Mouse (Mus musculus): ENCODE measurements at regions not wholly inside any gene's neighbourhood (a gene's known extent, or its start where the extent isn't known, plus 50 kb on each side); places are given as distances from the start of the nearest gene placed in this dataset.

DNA sequence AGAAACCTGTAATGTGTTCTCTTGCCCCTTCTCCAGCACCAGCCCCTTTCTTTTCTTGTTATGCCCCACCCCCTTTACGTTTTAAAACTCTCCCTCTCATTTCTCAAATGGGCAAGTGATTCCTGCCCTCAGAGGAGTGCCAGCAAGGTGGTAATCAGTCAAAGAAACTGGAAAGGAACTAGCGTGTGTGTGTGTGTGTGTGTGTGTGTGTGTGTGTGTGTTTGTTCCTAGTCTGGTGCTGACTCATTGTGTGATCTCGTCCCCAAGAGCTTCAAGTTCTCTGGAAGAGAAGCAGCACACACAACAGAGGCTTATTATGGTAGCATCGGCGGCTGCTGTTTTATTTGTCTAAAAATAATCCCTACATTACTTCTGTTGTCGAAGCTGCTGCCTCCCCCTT is 219.2 kb downstream of the Cog6 start:
- TF ChIP-seq CTCF (conservative IDR thresholded peaks at IDR 0.05; ENCODE audit: insufficient read depth, insufficient read length, low read depth, low read length) (no peak), POLR2A (IDR thresholded peaks at IDR 0.05; ENCODE audit: low read depth, low read length) (no peak)

All from kidney, adult 2 months (tissue).